In the genomic region with DNA sequence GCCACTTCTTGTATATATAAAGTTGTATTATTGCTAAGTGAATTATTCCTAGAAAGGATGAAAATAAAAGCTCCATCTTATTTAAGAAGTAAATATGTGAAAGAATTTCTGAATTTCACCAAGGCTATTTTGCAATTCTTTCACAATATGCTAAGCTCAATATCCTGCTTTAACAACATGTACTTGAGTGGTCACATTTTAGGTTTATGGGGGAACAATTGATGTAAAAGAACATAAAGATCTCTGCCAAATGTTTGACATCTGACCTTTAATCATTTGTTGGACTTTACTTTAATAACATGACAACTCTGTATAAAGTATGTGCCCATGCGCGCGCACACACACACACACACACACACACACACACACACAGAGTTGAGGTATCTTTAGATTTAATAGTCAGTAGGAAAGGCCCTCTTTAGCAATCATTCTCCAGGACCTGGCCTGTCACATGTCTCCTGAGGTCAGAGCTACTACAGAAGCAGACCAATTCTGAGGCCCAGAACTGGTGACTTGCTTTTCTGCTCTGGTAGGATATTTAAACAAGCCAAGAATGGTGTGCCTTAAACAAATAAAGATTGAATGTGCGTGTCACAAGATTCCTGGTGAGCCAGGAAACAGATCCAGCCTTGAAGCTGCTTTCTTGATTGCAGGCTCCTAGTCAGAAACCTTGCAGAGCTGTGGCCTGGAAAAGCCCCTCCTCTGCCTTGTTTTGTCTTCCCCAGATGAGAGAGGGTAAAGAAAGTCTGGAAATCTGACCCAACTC, we compare ENCODE assay signal across 9 mouse cellular contexts.
DNase-seq lines count a peak whose midpoint lies in the region; ATAC-seq and TF ChIP-seq lines count a peak whose summit lies in the region.
"Had no signal": no experiment of that assay in that cellular context is flagged by ENCODE, and none has a peak within 500 bp of the region (broad histone marks: within the 10 kb centered on the region; RNA-seq: fewer than 3 reads in every experiment).

No protein-coding gene starts in this region.

- 76% methylated on average over 4 of the region's 4 CpGs for WGBS in heart, embryonic 15.5 days
- WGBS in heart, adult 2 months: 86% methylated on average over 4 of the region's 4 CpGs
- WGBS in limb, embryonic 11.5 days: 70% methylated on average over 4 of the region's 4 CpGs
- 35% methylated on average over 4 of the region's 4 CpGs for WGBS in kidney, embryonic 16.5 days

- TF ChIP-seq CTCF in heart, adult 2 months (IDR thresholded peaks at IDR 0.05): no peak

- ATAC-seq in heart, embryonic 15.5 days (replicated peaks; ENCODE audit: insufficient number of reproducible peaks, insufficient read depth, low FRiP score, low read depth): no peak
- no peak for ATAC-seq in limb, embryonic 11.5 days (ENCODE audit: insufficient number of reproducible peaks, low FRiP score, low TSS enrichment, low read depth)
- ATAC-seq in kidney, embryonic 16.5 days (ENCODE audit: low FRiP score, low TSS enrichment): no peak

- no peak for DNase-seq in heart, adult 2 months
- peak; percentile 22 for DNase-seq in ovary, adult 18-20 months (ENCODE audit: low spot score)
- DNase-seq in ovary, postnatal 10 days (ENCODE audit: low spot score): no peak
- DNase-seq in limb, embryonic 11.5 days (ENCODE audit: low spot score): no peak
- no peak for DNase-seq in gastrocnemius, adult 18-20 months (ENCODE audit: low spot score)
- no peak for DNase-seq in cerebellum, postnatal 10 days
- DNase-seq: heart, adult 18-20 months had no signal

- H3K27me3 ChIP-seq in heart, embryonic 15.5 days: peaks cover 3% of the 10 kb centered on the region; the same call in 1 of the 2 replicates
- H3K27me3 ChIP-seq in heart, adult 2 months (ENCODE audit: control insufficient read depth, insufficient read depth, low read length): no peaks in the 10 kb centered on the region
- H3K27me3 ChIP-seq in limb, embryonic 11.5 days (ENCODE audit: control insufficient read depth, insufficient read depth, low read length): no peaks in the 10 kb centered on the region
- no peaks in the 10 kb centered on the region for H3K27me3 ChIP-seq in kidney, embryonic 16.5 days (ENCODE audit: insufficient read depth, low read length)

- no peaks in the 10 kb centered on the region for H3K79me2 ChIP-seq in heart, adult 2 months (replicated peaks; ENCODE audit: control insufficient read depth, insufficient read depth, low read length)

- no peak for TF ChIP-seq EP300 in heart, adult 2 months (IDR thresholded peaks at IDR 0.05; ENCODE audit: insufficient read depth, low read depth, low read length)

- TF ChIP-seq POLR2A in heart, adult 2 months (IDR thresholded peaks at IDR 0.05; ENCODE audit: insufficient read depth, low read depth, low read length): no peak

- intact Hi-C loops in heart, adult 2 months (cut with DNase I): no loop called here

- H3K4me1 ChIP-seq in heart, embryonic 15.5 days (replicated peaks): peaks cover 21% of the 10 kb centered on the region
- peaks cover 2% of the 10 kb centered on the region for H3K4me1 ChIP-seq in heart, adult 2 months (ENCODE audit: control insufficient read depth, insufficient read depth, low read length)
- H3K4me1 ChIP-seq in limb, embryonic 11.5 days (ENCODE audit: control insufficient read depth, insufficient read depth, low read length): peaks cover 6% of the 10 kb centered on the region
- peaks cover 6% of the 10 kb centered on the region; the same call in 1 of the 2 replicates for H3K4me1 ChIP-seq in kidney, embryonic 16.5 days (ENCODE audit: insufficient read depth, low read length)

- no peaks in the 10 kb centered on the region for H3K9me3 ChIP-seq in heart, embryonic 15.5 days (replicated peaks)
- no peaks in the 10 kb centered on the region for H3K9me3 ChIP-seq in limb, embryonic 11.5 days (ENCODE audit: control insufficient read depth, low read length)
- H3K9me3 ChIP-seq in kidney, embryonic 16.5 days (ENCODE audit: low read length): no peaks in the 10 kb centered on the region

- H3K36me3 ChIP-seq in heart, embryonic 15.5 days: no peaks in the 10 kb centered on the region
- H3K36me3 ChIP-seq in heart, adult 2 months (ENCODE audit: control insufficient read depth, insufficient read depth, low read length): no peaks in the 10 kb centered on the region
- H3K36me3 ChIP-seq in limb, embryonic 11.5 days (ENCODE audit: control insufficient read depth, insufficient read depth, low read length): no peaks in the 10 kb centered on the region
- no peaks in the 10 kb centered on the region for H3K36me3 ChIP-seq in kidney, embryonic 16.5 days (ENCODE audit: insufficient read depth, low read length)

- H3K4me2 ChIP-seq in heart, embryonic 15.5 days: no peak overlapping the region
- H3K4me2 ChIP-seq in limb, embryonic 11.5 days (ENCODE audit: low read depth, severe bottlenecking): no peak overlapping the region
- H3K4me2 ChIP-seq in kidney, embryonic 16.5 days (replicated peaks; ENCODE audit: low read depth, low read length): no peak overlapping the region

- H3K27ac ChIP-seq in heart, embryonic 15.5 days: peak overlapping the region; percentile 17; the same call in 1 of the 2 replicates
- no peak overlapping the region for H3K27ac ChIP-seq in heart, adult 2 months
- peak overlapping the region; percentile 22; the same call in 1 of the 2 replicates for H3K27ac ChIP-seq in limb, embryonic 11.5 days (replicated peaks; ENCODE audit: low read depth, low read length)
- no peak overlapping the region for H3K27ac ChIP-seq in kidney, embryonic 16.5 days (ENCODE audit: low read length)

- H3K4me3 ChIP-seq in heart, embryonic 15.5 days: no peak overlapping the region
- H3K4me3 ChIP-seq in heart, adult 2 months: no peak overlapping the region
- no peak overlapping the region for H3K4me3 ChIP-seq in limb, embryonic 11.5 days (ENCODE audit: low read depth, low read length)
- H3K4me3 ChIP-seq in kidney, embryonic 16.5 days (ENCODE audit: low read length): no peak overlapping the region

- no peak overlapping the region for H3K9ac ChIP-seq in heart, embryonic 15.5 days
- H3K9ac ChIP-seq in heart, adult 2 months (ENCODE audit: low read depth, low read length): no peak overlapping the region
- H3K9ac ChIP-seq in limb, embryonic 11.5 days (ENCODE audit: low read length): no peak overlapping the region
- H3K9ac ChIP-seq in kidney, embryonic 16.5 days (replicated peaks; ENCODE audit: low read length): no peak overlapping the region

Comparison
In these comparisons a context has a peak if more than half of its experiments do, and no peak if none do; other contexts are left out.
1. H3K27ac ChIP-seq: peak in heart, embryonic 15.5 days (single experiment) and limb, embryonic 11.5 days (single experiment); none in heart, adult 2 months (single experiment) and kidney, embryonic 16.5 days (single experiment).